Mouse (Mus musculus) limb, embryonic 14.5 days (tissue): ENCODE results near the gene Pnmt. TPM values are rescaled to one million over a fixed set of nuclear protein-coding genes. Genes with fewer than 3 reads are reported as not detected.

Experiments
- ATAC-seq: fragments of 200-750 bp; cut with Nextera tagmentation; 2 replicates; pipeline ENCODE4 v1.8.0; 2017; ENCODE audit warnings: low read depth, moderate number of reproducible peaks, moderate TSS enrichment; ENCODE audit not compliant: low FRiP score
- DNase-seq: peaks from one replicate; pipeline ENCODE4 v3.0.0-alpha.2; 2015; ENCODE audit warnings: low spot score
- H3K27ac ChIP-seq: fragments of 300-500 bp; sonication (generic); replicated peaks from 2 replicates; pipeline ENCODE4 v1.5.1; 2014; ENCODE audit warnings: low read depth, mild to moderate bottlenecking, low read length, moderate library complexity, mixed read lengths
- H3K27me3 ChIP-seq: fragments of 300-500 bp; sonication (generic); 2 replicates; pipeline ENCODE4 v1.6.1; 2014; ENCODE audit warnings: low read length, mixed read lengths; ENCODE audit not compliant: control insufficient read depth, insufficient read depth
- H3K36me3 ChIP-seq: fragments of 300-500 bp; sonication (generic); 2 replicates; pipeline ENCODE4 v1.6.1; 2014; ENCODE audit warnings: mild to moderate bottlenecking, low read length, moderate library complexity, mixed read lengths; ENCODE audit not compliant: control insufficient read depth, insufficient read depth
- H3K4me1 ChIP-seq: fragments of 300-500 bp; sonication (generic); 2 replicates; pipeline ENCODE4 v1.6.1; 2014; ENCODE audit warnings: antibody characterized with exemption, low read length, mixed read lengths; ENCODE audit not compliant: control insufficient read depth, insufficient read depth
- H3K4me2 ChIP-seq: fragments of 300-500 bp; sonication (generic); replicated peaks from 2 replicates; pipeline ENCODE4 v1.6.1; 2014; ENCODE audit warnings: low read depth, mild to moderate bottlenecking, low read length, moderate library complexity; ENCODE audit not compliant: severe bottlenecking
- H3K4me3 ChIP-seq: fragments of 300-500 bp; sonication (generic); replicated peaks from 2 replicates; pipeline ENCODE4 v1.5.1; 2014; ENCODE audit warnings: low read length
- H3K9ac ChIP-seq: fragments of 300-500 bp; sonication (generic); 2 replicates; pipeline ENCODE4 v1.6.1; 2014; ENCODE audit warnings: mild to moderate bottlenecking, low read depth, low read length, moderate library complexity; ENCODE audit not compliant: severe bottlenecking
- H3K9me3 ChIP-seq: fragments of 300-500 bp; sonication (generic); 2 replicates; pipeline ENCODE4 v1.6.1; 2016; ENCODE audit warnings: low read length; ENCODE audit not compliant: control insufficient read depth
- POLR2A ChIP-seq: fragments of 200-500 bp; IDR thresholded peaks from 2 replicates; pipeline ENCODE4 v1.8.0; 2012; ENCODE audit warnings: inconsistent platforms, mild to moderate bottlenecking, moderate library complexity, borderline replicate concordance; ENCODE audit not compliant: insufficient read depth, insufficient read length; ENCODE audit errors: extremely low read depth
- WGBS: fragments of 180-500 bp; shearing (Covaris S2); extraction: QIAGEN DNeasy Blood & Tissue Kit; methylation state at CpG from one replicate; pipeline ENCODE4 v1.1.7; 2014; 5-methylcytosine and 5-hydroxymethylcytosine counted together
- polyA plus RNA-seq, 2 experiments: library from polyadenylated mRNA; depleted of rRNA in 1 of 2; stranded (reverse) in 1 of 2; unstranded in 1 of 2; fragments of >200 nt; fragmentation: Nextera tagmentation in 1 of 2; extraction: Ambion mirVana in 1 of 2; gene quantifications; 2 replicates each; pipeline versions ENCODE4 v1.2.1 to v1.2.3; 2012 to 2014

Pnmt gene
- polyA plus RNA-seq, 2 experiments = 1.3 to 1.4 TPM

DNA sequence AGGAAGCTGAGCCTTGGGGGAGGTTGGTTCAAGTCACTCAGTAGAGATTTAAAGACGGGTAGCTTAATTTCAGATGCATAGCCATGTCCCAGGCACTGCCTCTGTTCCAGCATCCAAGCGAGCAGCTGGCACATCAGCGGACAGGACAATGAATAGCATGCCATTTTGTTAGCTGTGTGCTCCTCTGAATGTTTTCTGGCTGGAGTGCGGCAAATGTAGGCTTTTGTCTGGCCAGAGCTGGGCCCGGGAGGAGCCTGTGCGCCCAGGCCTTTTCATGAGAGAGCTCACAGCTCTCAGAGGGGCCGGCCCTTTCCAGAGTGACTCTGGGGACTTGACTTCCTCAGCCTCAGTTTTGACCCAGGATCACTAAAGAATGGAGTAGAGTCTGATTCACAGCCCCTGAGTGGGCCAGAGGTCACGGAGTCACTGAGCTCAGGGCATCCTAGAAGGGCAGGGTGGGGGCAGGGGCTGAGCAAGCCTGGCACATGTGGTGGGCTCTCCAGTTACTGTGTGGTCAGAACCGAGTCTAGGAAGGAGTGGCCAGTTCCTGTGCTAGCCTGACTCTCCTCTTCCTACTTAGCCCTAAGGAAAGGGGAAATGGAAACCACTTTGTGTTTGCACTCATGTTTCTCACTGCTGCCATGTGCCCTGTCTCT, 25.3 kb upstream of the Pnmt start:
- Histone ChIP-seq H3K36me3 (no peaks in the 10 kb centered on the region), H3K9me3 (no peaks in the 10 kb centered on the region), H3K4me3 (no peak overlapping the region), H3K4me2 (no peak overlapping the region), H3K27me3 (no peaks in the 10 kb centered on the region), H3K4me1 (peaks cover 13% of the 10 kb centered on the region), H3K9ac (no peak overlapping the region), H3K27ac (no peak overlapping the region)
- ATAC-seq = no peak
- no peak for TF ChIP-seq POLR2A
- no peak for DNase-seq
- WGBS = 77% methylated on average over 9 of the region's 9 CpGs

DNA sequence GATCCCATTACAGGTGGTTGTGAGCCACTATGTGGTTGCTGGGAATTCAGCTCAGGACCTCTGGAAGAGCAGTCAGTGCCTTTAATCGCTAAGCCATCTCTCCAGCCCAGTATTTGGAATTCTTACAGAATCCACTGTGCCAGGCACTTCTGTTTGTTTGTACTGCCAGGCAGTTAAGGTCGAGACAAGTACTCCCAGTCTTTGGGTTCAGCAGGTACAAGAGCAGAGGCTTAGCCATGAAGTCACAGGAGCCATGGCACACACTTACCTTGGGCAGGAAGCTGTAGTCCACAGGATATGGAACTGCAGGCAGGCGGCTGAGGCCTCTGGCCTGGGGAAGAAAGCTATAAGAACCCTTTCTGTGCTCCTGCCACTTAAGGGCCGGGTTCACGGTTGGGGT, 22.4 kb upstream of the Pnmt start:
- WGBS = 86% methylated on average over 5 of the region's 5 CpGs
- no peaks in the 10 kb centered on the region for H3K9me3 ChIP-seq
- DNase-seq (no peak), ATAC-seq (no peak)
- H3K27ac ChIP-seq = no peak overlapping the region
- peaks cover 7% of the 10 kb centered on the region for H3K4me1 ChIP-seq
- H3K9ac ChIP-seq = no peak overlapping the region
- H3K4me2 ChIP-seq = no peak overlapping the region
- H3K4me3 ChIP-seq = no peak overlapping the region
- H3K27me3 ChIP-seq = no peaks in the 10 kb centered on the region
- H3K36me3 ChIP-seq = no peaks in the 10 kb centered on the region
- TF ChIP-seq POLR2A = no peak

DNA sequence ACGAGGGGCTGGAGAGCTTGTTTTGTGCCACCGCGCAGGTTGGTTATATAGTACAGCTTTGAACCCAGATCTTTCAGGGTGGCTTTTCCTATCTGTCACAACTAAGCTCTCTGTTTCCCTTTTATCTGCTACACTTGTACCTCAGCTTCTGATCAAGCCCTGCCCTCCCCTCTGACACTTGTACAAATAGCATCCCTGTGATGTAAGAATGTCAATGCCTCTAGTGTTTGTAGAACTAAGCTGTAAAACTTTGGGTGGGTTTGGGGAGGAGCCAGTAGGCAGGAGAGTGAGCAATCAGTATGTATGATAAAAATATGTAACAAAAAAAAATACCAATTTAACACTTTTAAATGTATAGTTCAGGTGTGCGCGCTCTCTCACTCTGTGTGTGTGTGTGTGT, 21.8 kb upstream of the Pnmt start:
- Histone ChIP-seq H3K4me1 (peaks cover 2% of the 10 kb centered on the region), H3K9ac (no peak overlapping the region), H3K4me2 (no peak overlapping the region), H3K27ac (no peak overlapping the region), H3K9me3 (no peaks in the 10 kb centered on the region), H3K4me3 (no peak overlapping the region), H3K27me3 (no peaks in the 10 kb centered on the region), H3K36me3 (no peaks in the 10 kb centered on the region)
- WGBS = 94% methylated on average over 5 of the region's 5 CpGs
- TF ChIP-seq POLR2A = no peak
- DNase-seq = no peak
- no peak for ATAC-seq

DNA sequence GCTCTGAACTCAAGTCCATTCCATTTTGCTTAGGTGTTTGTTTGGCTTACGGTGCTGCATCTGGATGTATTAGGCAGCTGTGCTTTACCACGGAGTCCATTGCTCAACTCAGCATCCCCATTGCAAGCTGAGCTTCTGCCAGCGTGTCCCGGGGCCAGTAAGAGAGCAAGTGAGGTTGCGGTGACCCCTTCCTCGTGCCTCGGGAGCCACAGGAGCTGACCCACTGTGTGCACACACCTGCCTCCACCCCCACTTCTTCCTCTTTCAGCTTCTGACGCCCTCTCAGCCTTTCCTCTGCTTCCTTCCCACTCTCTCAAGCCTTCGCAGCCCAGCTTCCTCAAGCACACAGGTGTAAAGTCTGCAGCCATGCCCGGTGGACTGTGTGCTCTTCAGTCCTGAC, 20.0 kb upstream of the Pnmt start:
- no peak overlapping the region for H3K27ac ChIP-seq
- H3K4me3 ChIP-seq = no peak overlapping the region
- no peaks in the 10 kb centered on the region for H3K9me3 ChIP-seq
- H3K4me1 ChIP-seq = no peaks in the 10 kb centered on the region
- H3K27me3 ChIP-seq = no peaks in the 10 kb centered on the region
- ATAC-seq = no peak
- TF ChIP-seq POLR2A = no peak
- no peak for DNase-seq
- no peak overlapping the region for H3K4me2 ChIP-seq
- no peaks in the 10 kb centered on the region for H3K36me3 ChIP-seq
- H3K9ac ChIP-seq = no peak overlapping the region
- 72% methylated on average over 10 of the region's 10 CpGs for WGBS

DNA sequence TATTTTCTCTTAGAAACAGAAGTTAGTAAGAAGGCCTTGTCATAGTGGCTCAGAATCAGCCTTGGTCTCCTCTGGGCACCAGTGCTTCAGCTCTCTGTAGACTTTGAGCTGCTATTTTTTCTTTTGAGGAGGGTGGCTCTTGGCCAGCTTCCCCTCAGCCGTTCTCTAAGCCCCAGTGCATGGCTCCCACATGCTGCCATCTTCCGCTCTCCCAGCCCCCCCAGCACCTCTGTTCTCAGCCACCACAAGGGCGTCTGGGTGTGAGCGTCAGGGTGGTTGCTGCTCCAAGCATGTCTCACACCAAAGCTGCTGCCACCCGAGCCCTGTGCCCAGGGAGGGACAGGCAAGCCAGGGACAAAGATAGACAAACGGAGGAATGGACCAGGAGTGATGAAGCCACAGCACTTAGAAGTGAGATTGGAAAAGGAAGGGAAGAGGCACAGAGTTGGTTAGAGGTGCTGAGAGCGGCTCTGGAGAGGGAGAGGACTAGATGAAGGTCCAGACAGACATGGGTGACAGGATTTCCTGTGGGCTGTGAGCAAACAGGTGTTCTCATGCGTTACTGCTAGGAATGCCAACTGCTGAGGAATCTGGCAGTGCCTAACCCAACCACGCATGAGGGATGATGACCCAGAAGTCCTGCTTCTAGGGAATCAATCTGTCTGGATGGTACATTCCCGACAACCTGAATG, 18.9 kb upstream of the Pnmt start:
- no peak for TF ChIP-seq POLR2A
- ATAC-seq (no peak), DNase-seq (no peak)
- H3K4me3 ChIP-seq = no peak overlapping the region
- no peak overlapping the region for H3K9ac ChIP-seq
- WGBS = 81% methylated on average over 10 of the region's 10 CpGs
- no peaks in the 10 kb centered on the region for H3K27me3 ChIP-seq
- H3K36me3 ChIP-seq = no peaks in the 10 kb centered on the region
- no peak overlapping the region for H3K27ac ChIP-seq
- no peak overlapping the region for H3K4me2 ChIP-seq
- H3K4me1 ChIP-seq = no peaks in the 10 kb centered on the region
- H3K9me3 ChIP-seq = no peaks in the 10 kb centered on the region
